Mouse (Mus musculus) cerebellum, adult 9-10 months (tissue): ENCODE data around the gene Tm4sf4.

ENCODE experiments used
- DNase-seq: peaks from one replicate; pipeline ENCODE4 v3.0.0; 2022

The Tm4sf4 gene

GRCm38 (mm10) chr3:57480640-57481039, 55.5 kb downstream of the Tm4sf4 start:
- no peak for DNase-seq

- no peak for DNase-seq
Measured at GRCm38 (mm10) chr3:57481981-57482380, 56.9 kb downstream of the Tm4sf4 start.

GRCm38 (mm10) chr3:57486068-57486467, 61.0 kb downstream of the Tm4sf4 start:
- DNase-seq: no peak

GRCm38 (mm10) chr3:57487455-57488153, 62.5 kb downstream of the Tm4sf4 start:
- no peak for DNase-seq
